Mouse (Mus musculus) forebrain, embryonic 10.5 days (tissue): ENCODE measurements at regions not wholly inside any gene's neighbourhood (a gene's known extent, or its start where the extent isn't known, plus 50 kb on each side); places are given as distances from the start of the nearest gene placed in this dataset.
A peak's percentile ranks its signal among the peaks of the same experiment; 100 is the strongest.

ENCODE experiments used
- DNase-seq: peaks from one replicate; pipeline ENCODE4 v3.0.0-alpha.2; 2017; ENCODE audit warnings: low spot score; ENCODE audit errors: extremely low spot score
- H3K27ac ChIP-seq: fragments of 300-500 bp; sonication (generic); 2 replicates; pipeline ENCODE4 v1.5.1; 2016; ENCODE audit warnings: mild to moderate bottlenecking
- H3K27me3 ChIP-seq: fragments of 300-500 bp; sonication (generic); 2 replicates; pipeline ENCODE4 v1.6.1; 2016; ENCODE audit warnings: mild to moderate bottlenecking; ENCODE audit not compliant: poor library complexity, severe bottlenecking
- H3K36me3 ChIP-seq: fragments of 300-500 bp; sonication (generic); replicated peaks from 2 replicates; pipeline ENCODE4 v1.6.1; 2016; ENCODE audit warnings: mild to moderate bottlenecking, moderate library complexity
- H3K4me1 ChIP-seq: fragments of 300-500 bp; sonication (generic); 2 replicates; pipeline ENCODE4 v1.6.1; 2016
- H3K4me3 ChIP-seq: fragments of 300-500 bp; sonication (generic); 2 replicates; pipeline ENCODE4 v1.5.1; 2016; ENCODE audit warnings: mild to moderate bottlenecking, moderate library complexity
- H3K9me3 ChIP-seq: fragments of 300-500 bp; sonication (generic); 2 replicates; pipeline ENCODE4 v1.6.1; 2016; ENCODE audit warnings: mild to moderate bottlenecking, moderate library complexity
- WGBS: fragments of 180-500 bp; shearing (Covaris S2); methylation state at CpG from one replicate; pipeline ENCODE4 v1.1.7; 2016; 5-methylcytosine and 5-hydroxymethylcytosine counted together

- DNase-seq, result no peak
- 83% methylated on average over 1 of the region's 1 CpGs for WGBS
- no peaks in the 10 kb centered on the region for H3K9me3 ChIP-seq
- H3K4me3 ChIP-seq, result no peak overlapping the region
- no peaks in the 10 kb centered on the region for H3K27me3 ChIP-seq
- no peaks in the 10 kb centered on the region for H3K36me3 ChIP-seq
- no peak overlapping the region for H3K27ac ChIP-seq
- H3K4me1 ChIP-seq, result no peaks in the 10 kb centered on the region
Observed at GRCm38 (mm10) chr14:8993421-8993820, 327.4 kb upstream of the 4930452B06Rik start.

- no peaks in the 10 kb centered on the region for H3K27me3 ChIP-seq
- DNase-seq, result no peak
- H3K9me3 ChIP-seq, result no peaks in the 10 kb centered on the region
- no peaks in the 10 kb centered on the region for H3K36me3 ChIP-seq
- no peak overlapping the region for H3K4me3 ChIP-seq
- H3K4me1 ChIP-seq, result no peaks in the 10 kb centered on the region
- no peak overlapping the region for H3K27ac ChIP-seq
- 97% methylated on average over 4 of the region's 4 CpGs for WGBS
Observed at GRCm38 (mm10) chr14:8985086-8985793, 319.2 kb upstream of the 4930452B06Rik start.

GRCm38 (mm10) chr14:8961554-8961953, 295.5 kb upstream of the 4930452B06Rik start:
- no peak overlapping the region for H3K4me3 ChIP-seq
- WGBS, result 78% methylated on average over 2 of the region's 2 CpGs
- H3K27me3 ChIP-seq, result no peaks in the 10 kb centered on the region
- H3K9me3 ChIP-seq, result no peaks in the 10 kb centered on the region
- H3K4me1 ChIP-seq, result no peaks in the 10 kb centered on the region
- H3K36me3 ChIP-seq, result no peaks in the 10 kb centered on the region
- no peak for DNase-seq
- no peak overlapping the region for H3K27ac ChIP-seq

- no peak for DNase-seq
- WGBS, result 53% methylated on average over 6 of the region's 6 CpGs
Observed at GRCm38 (mm10) chr14:8952853-8953397, 286.9 kb upstream of the 4930452B06Rik start.

GRCm38 (mm10) chr14:8948751-8949150, 282.7 kb upstream of the 4930452B06Rik start:
- no peak overlapping the region for H3K27ac ChIP-seq
- no peaks in the 10 kb centered on the region for H3K4me1 ChIP-seq
- no peak overlapping the region for H3K4me3 ChIP-seq
- no peaks in the 10 kb centered on the region for H3K27me3 ChIP-seq
- WGBS, result 77% methylated on average over 2 of the region's 2 CpGs
- DNase-seq, result no peak
- H3K36me3 ChIP-seq, result no peaks in the 10 kb centered on the region
- no peaks in the 10 kb centered on the region for H3K9me3 ChIP-seq

More at GRCm38 (mm10) chr14:8952853-8953397, 286.9 kb upstream of the 4930452B06Rik start:
- H3K4me3 ChIP-seq, result no peak overlapping the region
- H3K27ac ChIP-seq, result no peak overlapping the region
- no peaks in the 10 kb centered on the region for H3K9me3 ChIP-seq
- no peaks in the 10 kb centered on the region for H3K27me3 ChIP-seq
- no peaks in the 10 kb centered on the region for H3K36me3 ChIP-seq
- H3K4me1 ChIP-seq, result no peaks in the 10 kb centered on the region

- Histone ChIP-seq H3K27me3 (no peaks in the 10 kb centered on the region), H3K36me3 (no peaks in the 10 kb centered on the region)
- 86% methylated on average over 5 of the region's 5 CpGs for WGBS
Observed at GRCm38 (mm10) chr14:8946851-8947625, 281.0 kb upstream of the 4930452B06Rik start.

GRCm38 (mm10) chr14:8935121-8935520, 269.1 kb upstream of the 4930452B06Rik start:
- no peaks in the 10 kb centered on the region for H3K27me3 ChIP-seq
- H3K4me1 ChIP-seq, result no peaks in the 10 kb centered on the region
- peak; percentile 16 for DNase-seq
- H3K36me3 ChIP-seq, result no peaks in the 10 kb centered on the region
- no peak overlapping the region for H3K4me3 ChIP-seq
- H3K27ac ChIP-seq, result no peak overlapping the region
- H3K9me3 ChIP-seq, result no peaks in the 10 kb centered on the region
- WGBS, result 34% methylated on average over 5 of the region's 5 CpGs

More at GRCm38 (mm10) chr14:8946851-8947625, 281.0 kb upstream of the 4930452B06Rik start:
- no peak overlapping the region for H3K27ac ChIP-seq
- H3K9me3 ChIP-seq, result no peaks in the 10 kb centered on the region
- no peaks in the 10 kb centered on the region for H3K4me1 ChIP-seq
- H3K4me3 ChIP-seq, result no peak overlapping the region
- DNase-seq, result no peak
